Mouse (Mus musculus) intestine, postnatal 0 days (tissue): ENCODE measurements around the gene Ptch1. TPM values are rescaled to one million over a fixed set of nuclear protein-coding genes. Genes with fewer than 3 reads are reported as not detected.

ENCODE experiments used
- ATAC-seq: fragments of 200-750 bp; cut with Nextera tagmentation; 2 replicates; pipeline ENCODE4 v1.8.0; 2017; ENCODE audit warnings: mild to moderate bottlenecking, moderate TSS enrichment, moderate library complexity
- H3K27ac ChIP-seq: fragments of 300-500 bp; sonication (generic); 2 replicates; pipeline ENCODE4 v1.5.1; 2014; ENCODE audit warnings: mild to moderate bottlenecking, low read depth, low read length, moderate library complexity
- H3K27me3 ChIP-seq: fragments of 300-500 bp; sonication (generic); replicated peaks from 2 replicates; pipeline ENCODE4 v1.6.1; 2014; ENCODE audit warnings: low read length, mixed read lengths; ENCODE audit not compliant: control insufficient read depth, insufficient read depth
- H3K36me3 ChIP-seq: fragments of 300-500 bp; sonication (generic); 2 replicates; pipeline ENCODE4 v1.6.1; 2014; ENCODE audit warnings: mild to moderate bottlenecking, moderate library complexity; ENCODE audit not compliant: control insufficient read depth, insufficient read depth
- H3K4me1 ChIP-seq: fragments of 300-500 bp; sonication (generic); replicated peaks from 2 replicates; pipeline ENCODE4 v1.6.1; 2014; ENCODE audit warnings: antibody characterized with exemption, low read length, mixed read lengths; ENCODE audit not compliant: control insufficient read depth, insufficient read depth
- H3K4me2 ChIP-seq: fragments of 300-500 bp; sonication (generic); replicated peaks from 2 replicates; pipeline ENCODE4 v1.6.1; 2014; ENCODE audit warnings: low read depth, mild to moderate bottlenecking, moderate library complexity
- H3K4me3 ChIP-seq: fragments of 300-500 bp; sonication (generic); 2 replicates; pipeline ENCODE4 v1.5.1; 2014; ENCODE audit warnings: low read depth, low read length
- H3K9ac ChIP-seq: fragments of 300-500 bp; sonication (generic); 2 replicates; pipeline ENCODE4 v1.6.1; 2014; ENCODE audit warnings: mild to moderate bottlenecking, low read depth, low read length
- H3K9me3 ChIP-seq: fragments of 300-500 bp; sonication (generic); 2 replicates; pipeline ENCODE4 v1.6.1; 2016; ENCODE audit warnings: mixed run types; ENCODE audit not compliant: control insufficient read depth
- CTCF ChIP-seq: sonication (generic); IDR thresholded peaks from 2 replicates; pipeline ENCODE4 v1.5.1; 2016; ENCODE audit warnings: low read depth, mild to moderate bottlenecking, control low read depth, antibody characterized with exemption, moderate library complexity
- WGBS: fragments of 180-500 bp; shearing (Covaris S2); extraction: QIAGEN DNeasy Blood & Tissue Kit; methylation state at CpG from one replicate; pipeline ENCODE4 v1.1.7; 2014; 5-methylcytosine and 5-hydroxymethylcytosine counted together
- polyA plus RNA-seq: library from polyadenylated mRNA; unstranded; fragments of >200 nt; fragmentation: Nextera tagmentation; extraction: Ambion mirVana; gene quantifications from 2 replicates; pipeline ENCODE4 v1.2.1, GENCODE M21; 2015

Gene Ptch1
- polyA plus RNA-seq, 1 experiment from 2014 or later: 11.0 TPM

- no peaks in the 10 kb centered on the region for H3K36me3 ChIP-seq
- H3K27ac ChIP-seq: no peak overlapping the region
- no peaks in the 10 kb centered on the region for H3K27me3 ChIP-seq
- 80% methylated on average over 13 of the region's 13 CpGs for WGBS
- TF ChIP-seq CTCF: no peak
- ATAC-seq: no peak
- no peaks in the 10 kb centered on the region for H3K9me3 ChIP-seq
- no peaks in the 10 kb centered on the region for H3K4me1 ChIP-seq
- H3K4me3 ChIP-seq: no peak overlapping the region
- H3K4me2 ChIP-seq: no peak overlapping the region
- H3K9ac ChIP-seq: no peak overlapping the region
Observed at GRCm38 (mm10) chr13:63593469-63594050, 20.2 kb upstream of the Ptch1 start.

GRCm38 (mm10) chr13:63592755-63593154 is 19.4 kb upstream of the Ptch1 start:
- H3K27ac ChIP-seq: no peak overlapping the region
- no peaks in the 10 kb centered on the region for H3K36me3 ChIP-seq
- no peaks in the 10 kb centered on the region for H3K9me3 ChIP-seq
- TF ChIP-seq CTCF: no peak
- no peaks in the 10 kb centered on the region for H3K4me1 ChIP-seq
- no peak overlapping the region for H3K9ac ChIP-seq
- no peak for ATAC-seq
- no peak overlapping the region for H3K4me2 ChIP-seq
- no peak overlapping the region for H3K4me3 ChIP-seq
- H3K27me3 ChIP-seq: no peaks in the 10 kb centered on the region
- 84% methylated on average over 5 of the region's 5 CpGs for whole genome bisulfite sequencing

- H3K4me1 ChIP-seq: no peaks in the 10 kb centered on the region
- no peak overlapping the region for H3K27ac ChIP-seq
- H3K4me2 ChIP-seq: no peak overlapping the region
- TF ChIP-seq CTCF: no peak
- ATAC-seq: no peak
- H3K36me3 ChIP-seq: no peaks in the 10 kb centered on the region
- no peaks in the 10 kb centered on the region for H3K9me3 ChIP-seq
- H3K27me3 ChIP-seq: peaks cover 29% of the 10 kb centered on the region
- 49% methylated on average over 4 of the region's 4 CpGs for WGBS
- H3K4me3 ChIP-seq: no peak overlapping the region
- H3K9ac ChIP-seq: no peak overlapping the region
Observed at GRCm38 (mm10) chr13:63574601-63575000, 1.2 kb upstream of the Ptch1 start.

GRCm38 (mm10) chr13:63572453-63573255 is 744 bp downstream of the Ptch1 start:
- peak overlapping the region; percentile 95 for H3K4me2 ChIP-seq
- TF ChIP-seq CTCF: no peak
- ATAC-seq: no peak
- H3K4me3 ChIP-seq: peak overlapping the region; percentile 78
- H3K36me3 ChIP-seq: no peaks in the 10 kb centered on the region
- peak overlapping the region; percentile 73 for H3K9ac ChIP-seq
- H3K27me3 ChIP-seq: peaks cover 29% of the 10 kb centered on the region
- no peaks in the 10 kb centered on the region for H3K9me3 ChIP-seq
- WGBS: under 1% methylated on average over 67 of the region's 67 CpGs
- peak overlapping the region; percentile 87 for H3K27ac ChIP-seq
- no peaks in the 10 kb centered on the region for H3K4me1 ChIP-seq

- Histone ChIP-seq H3K9ac (peak overlapping the region; percentile 73), H3K4me2 (peak overlapping the region; percentile 95), H3K4me3 (peak overlapping the region; percentile 78), H3K27me3 (peaks cover 29% of the 10 kb centered on the region), H3K4me1 (no peaks in the 10 kb centered on the region), H3K27ac (peak overlapping the region; percentile 87), H3K36me3 (no peaks in the 10 kb centered on the region), H3K9me3 (no peaks in the 10 kb centered on the region)
- ATAC-seq: no peak
- no peak for TF ChIP-seq CTCF
- WGBS: 3% methylated on average over 12 of the region's 12 CpGs
Observed at GRCm38 (mm10) chr13:63572111-63572452, 1.3 kb downstream of the Ptch1 start.

GRCm38 (mm10) chr13:63570456-63570855 is 2.9 kb downstream of the Ptch1 start:
- Histone ChIP-seq H3K9me3 (no peaks in the 10 kb centered on the region), H3K4me2 (peak overlapping the region; percentile 95), H3K27me3 (peaks cover 24% of the 10 kb centered on the region), H3K27ac (no peak overlapping the region), H3K9ac (no peak overlapping the region), H3K4me1 (no peaks in the 10 kb centered on the region), H3K4me3 (no peak overlapping the region), H3K36me3 (no peaks in the 10 kb centered on the region)
- no peak for TF ChIP-seq CTCF
- no peak for ATAC-seq
